Mouse (Mus musculus) kidney, postnatal 36 days (tissue): ENCODE data around the gene E2f3.

Experiments used
- DNase-seq, 2 experiments: peaks; one replicate each; pipeline ENCODE4 v3.0.0; 2021 to 2022; ENCODE audit warnings: mixed read lengths in 2 of 2

Gene E2f3

DNA sequence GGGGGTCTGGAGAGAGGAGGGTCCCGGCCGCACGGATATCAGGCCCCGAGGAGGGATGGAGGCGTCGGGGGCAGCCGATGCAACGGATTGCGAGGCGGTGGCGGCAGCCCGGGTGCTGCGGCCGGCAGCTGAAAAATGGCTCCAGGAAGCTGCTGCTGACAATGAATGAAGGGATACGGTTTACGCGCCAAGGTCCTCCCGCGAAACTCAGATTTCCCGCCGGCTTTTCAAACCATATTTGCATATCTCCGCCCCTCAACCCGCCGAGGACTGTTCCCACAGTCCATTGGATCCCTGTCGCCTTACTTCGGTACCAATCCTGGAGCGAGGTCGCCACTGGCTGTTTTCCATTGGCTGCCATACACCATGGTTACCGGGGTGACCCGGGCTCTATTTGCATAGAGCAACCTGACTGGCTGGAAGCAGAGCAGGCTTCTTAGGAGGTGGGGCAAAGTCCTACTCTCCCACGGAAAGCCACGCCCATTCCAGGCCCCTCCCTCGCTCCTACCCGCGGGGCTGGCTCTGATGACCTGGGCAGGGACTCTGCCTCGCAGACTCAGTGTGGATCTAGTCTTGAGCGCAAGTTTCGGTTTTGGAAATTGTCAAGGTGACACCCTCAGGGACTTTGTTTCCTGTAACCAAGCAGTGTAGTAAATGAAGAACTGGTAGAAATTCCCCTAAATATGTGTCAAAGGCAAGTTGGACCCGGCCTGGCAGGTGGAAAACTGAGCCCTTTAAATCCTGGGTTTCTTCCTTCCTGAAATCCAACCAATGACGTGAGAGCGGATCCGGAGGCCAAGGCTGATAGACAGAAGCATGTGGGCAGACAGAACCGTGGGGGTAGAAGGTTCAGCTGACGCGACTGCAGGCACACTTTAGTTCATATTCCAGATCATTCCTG lies at the start of gene E2f3:
E2f3 (minus strand) TSS at position 209 of the 901 bp plus-strand sequence.
- DNase-seq, result peak; percentile 98 to 100

DNA sequence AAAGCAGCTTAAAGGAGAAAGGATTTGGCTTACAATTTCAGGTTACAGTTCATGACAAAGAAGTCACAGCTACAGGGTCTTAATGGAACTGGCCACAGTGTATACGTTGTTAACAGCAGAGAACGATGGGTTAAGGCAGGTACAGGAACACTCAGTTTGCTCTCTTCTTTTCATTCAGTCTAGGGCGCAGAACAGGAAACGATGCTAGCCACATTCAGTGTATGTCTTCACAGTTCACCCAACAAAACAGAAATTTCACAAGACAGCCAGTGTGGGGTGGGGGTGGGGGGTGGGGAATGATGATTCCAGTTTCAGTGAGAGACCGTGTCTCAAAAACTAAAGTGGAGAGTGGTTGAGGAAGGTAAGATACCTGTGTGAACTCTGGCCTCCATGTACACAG lies 48.7 kb upstream of the E2f3 start:
- no peak for DNase-seq

DNA sequence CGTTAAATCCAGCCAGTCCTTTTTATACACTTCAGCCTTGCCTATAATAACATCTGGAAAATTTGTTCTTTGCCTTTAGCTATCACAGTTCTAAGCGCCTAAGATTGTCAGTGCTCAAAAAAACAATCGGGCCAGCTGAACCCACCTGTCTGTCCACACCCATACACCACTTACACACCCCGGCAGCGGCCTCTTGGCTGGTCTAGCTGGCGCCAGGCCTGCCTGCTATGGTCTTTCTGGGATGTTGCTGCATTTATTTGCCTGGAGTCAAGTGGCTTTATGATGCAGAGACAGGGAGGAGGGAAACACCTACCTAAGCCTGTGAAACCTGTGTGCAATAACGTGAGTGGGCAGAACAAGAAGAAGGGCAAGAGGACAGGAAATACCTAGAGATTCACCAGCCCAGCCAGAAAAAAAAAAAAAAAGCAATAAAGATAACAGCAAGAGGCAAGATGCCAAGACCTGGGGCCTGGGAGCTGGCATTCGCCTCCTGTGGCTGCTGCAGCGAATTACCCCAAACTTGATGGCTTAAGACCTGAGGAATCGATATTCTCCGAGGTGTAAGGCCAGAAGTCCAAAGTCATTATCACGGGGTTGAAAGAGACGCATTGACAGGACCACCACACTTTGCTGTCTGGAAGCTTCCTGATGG lies 45.9 kb upstream of the E2f3 start:
- no peak for DNase-seq

DNA sequence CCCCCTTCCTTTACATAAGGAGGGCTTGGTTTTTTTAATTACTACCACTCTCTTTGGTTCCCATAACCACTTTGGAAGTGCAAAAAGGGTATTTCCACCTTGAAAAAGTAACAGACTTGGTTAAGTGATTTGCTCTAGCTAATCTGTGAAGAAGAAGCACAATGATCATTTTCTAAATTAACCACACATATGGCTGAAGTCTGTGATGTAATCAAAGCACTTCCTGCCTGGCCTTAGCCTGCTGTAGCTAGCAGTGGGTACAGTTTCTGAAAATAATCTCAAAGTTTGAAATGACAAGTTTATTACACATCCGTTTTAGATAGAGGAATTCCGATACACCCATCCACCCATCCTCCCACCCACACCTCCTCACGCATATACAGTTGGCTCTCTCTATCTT lies 42.0 kb upstream of the E2f3 start:
- DNase-seq, result no peak

DNA sequence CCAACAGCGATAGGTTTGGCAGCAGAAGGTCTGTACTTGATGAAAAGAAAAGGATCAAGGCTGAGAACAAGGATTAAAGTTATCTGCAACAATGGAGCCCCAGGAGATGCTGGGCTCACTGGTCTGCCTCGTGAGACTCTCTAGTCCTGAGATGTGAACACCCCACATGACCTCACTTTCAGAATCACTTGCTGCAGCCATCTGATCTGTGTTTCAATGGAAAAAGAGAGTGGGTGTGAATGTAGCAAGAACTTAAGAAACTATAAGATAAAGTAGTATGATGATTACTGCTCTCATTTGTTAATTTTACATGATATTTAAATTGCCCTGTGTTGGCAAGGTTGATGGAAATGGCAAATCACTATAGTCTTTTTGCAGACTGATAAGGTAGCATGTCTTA lies 36.6 kb upstream of the E2f3 start:
- no peak for DNase-seq

DNA sequence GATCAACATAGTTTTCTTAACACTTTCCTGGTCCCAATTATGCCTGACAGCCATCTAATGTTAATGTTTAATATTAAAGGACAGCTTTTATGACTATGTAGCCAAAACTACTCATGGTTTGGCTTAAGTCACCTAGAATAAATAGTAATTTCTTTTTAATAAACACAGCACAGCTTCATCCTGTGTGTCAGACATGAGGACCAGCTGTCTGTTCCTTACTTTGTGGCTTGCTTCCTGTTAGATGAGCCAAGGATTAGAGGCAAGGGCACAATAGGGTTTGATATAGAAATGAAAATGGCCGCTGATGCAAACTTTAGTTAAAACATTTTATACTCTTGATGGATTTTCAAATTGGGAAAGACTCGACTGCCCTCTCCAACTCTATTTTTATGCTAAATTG lies 32.7 kb upstream of the E2f3 start:
- DNase-seq, result no peak

DNA sequence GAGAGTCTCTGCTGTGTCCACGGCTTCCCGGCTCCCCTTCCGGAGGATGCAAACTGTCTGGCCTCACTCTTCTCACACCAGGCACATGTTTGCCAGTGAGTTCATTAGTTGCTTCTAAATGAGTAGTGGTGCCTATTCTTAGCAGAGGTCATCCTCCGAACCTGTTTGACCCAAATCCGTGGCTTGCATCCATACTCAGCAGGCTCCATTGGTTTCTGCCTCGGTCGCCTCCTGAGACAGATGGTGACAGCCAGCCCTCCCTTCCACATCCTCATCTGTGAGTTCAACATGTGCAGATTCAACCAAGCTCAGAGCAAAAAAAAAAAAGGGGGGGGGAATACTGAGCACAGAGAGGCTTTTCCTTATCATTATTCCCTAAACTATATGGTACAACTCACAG lies 31.7 kb upstream of the E2f3 start:
- DNase-seq, result no peak

DNA sequence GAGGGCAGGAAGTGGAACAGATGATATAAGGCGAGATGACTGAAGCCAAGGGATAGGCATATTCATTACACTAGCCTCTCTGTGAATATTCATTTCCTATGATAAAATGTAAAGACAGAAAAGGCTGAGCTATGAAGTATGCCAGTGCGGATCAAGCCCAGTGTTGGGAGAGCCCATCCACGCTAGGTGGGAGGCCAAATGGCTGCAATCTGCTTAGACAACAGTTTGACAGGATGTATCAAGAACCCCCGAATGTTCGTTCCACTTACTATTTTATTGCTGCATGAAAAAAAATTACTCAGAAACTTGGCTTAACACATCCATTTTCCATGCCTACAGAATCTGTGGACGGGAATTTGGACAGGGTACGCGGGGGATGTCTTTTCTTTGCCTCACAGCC lies 28.7 kb upstream of the E2f3 start:
- no peak for DNase-seq

DNA sequence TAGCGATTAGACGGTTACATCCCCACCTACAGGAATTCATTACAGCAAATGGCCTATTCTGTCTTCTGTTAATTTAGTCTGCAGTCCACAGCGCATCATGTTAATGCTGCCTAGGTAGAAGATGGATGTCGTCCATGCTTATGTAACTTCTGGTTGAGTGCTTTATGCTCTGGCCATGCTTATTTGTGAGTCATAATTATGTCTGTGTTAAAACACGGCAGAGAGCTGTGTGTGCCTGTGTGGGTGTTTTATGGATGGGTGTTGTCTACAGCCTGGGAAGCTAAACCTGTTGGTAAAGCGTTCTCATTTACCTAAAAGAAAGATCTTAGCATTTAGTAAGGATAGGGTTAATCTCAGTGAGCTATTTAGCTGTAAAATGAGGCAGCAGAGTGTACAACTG lies 26.4 kb upstream of the E2f3 start:
- DNase-seq, result no peak

DNA sequence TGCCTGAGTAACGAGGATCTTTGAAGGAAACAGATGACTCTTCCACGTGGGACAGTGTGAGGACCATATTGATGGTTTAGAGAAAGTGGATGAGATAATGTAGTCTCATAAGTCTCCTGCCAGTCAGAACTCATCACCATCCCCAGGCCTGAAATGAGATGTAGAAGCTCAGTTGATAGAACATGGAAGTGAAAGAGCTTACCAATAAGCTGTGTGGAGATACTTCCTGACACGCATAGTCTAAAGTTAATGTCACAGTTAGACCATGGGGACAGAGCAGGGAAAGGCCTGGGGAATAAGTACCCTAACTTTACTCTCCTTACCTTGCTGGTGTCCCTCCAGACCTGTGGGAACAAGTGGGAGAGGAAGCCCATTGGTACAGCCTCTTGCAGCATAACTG lies 22.9 kb upstream of the E2f3 start:
- DNase-seq, result no peak

DNA sequence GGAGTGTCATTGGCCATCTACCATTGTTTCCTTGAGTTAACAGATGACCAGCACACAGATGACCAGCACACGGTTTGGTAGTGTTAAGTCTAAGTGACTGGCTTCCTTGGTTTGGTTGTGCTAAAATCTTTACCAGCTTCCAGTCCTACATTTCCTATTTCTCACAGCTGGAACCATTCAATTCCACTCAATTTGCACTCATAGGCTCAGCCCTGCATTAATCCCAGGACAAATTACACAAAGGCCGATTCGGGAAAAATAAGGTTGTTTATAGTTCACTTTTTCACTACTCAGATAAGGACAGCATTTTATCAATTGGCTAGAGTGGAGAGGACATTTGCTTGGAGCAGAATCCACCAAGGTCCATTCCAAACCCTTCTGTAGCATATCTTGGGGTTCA lies 19.6 kb upstream of the E2f3 start:
- DNase-seq, result no peak

DNA sequence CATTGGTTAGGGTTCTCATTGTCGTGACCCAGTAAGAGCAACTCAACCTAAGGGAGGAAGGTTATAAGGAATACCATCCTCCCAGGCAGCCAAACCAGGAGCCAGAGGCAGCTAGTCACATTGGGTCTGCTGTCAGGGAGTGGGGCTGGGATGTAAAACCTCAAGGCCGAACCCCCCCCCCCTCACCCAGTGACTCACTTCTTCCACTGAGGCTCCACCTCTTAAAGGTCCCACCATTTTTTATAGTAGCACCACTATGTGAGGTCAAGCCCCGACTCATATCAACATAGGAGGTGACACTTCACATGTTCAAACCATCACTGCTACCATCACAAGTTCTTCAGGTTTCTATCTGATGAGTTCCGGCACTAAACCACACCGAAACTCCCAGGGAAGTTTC lies 19.0 kb upstream of the E2f3 start:
- no peak for DNase-seq

DNA sequence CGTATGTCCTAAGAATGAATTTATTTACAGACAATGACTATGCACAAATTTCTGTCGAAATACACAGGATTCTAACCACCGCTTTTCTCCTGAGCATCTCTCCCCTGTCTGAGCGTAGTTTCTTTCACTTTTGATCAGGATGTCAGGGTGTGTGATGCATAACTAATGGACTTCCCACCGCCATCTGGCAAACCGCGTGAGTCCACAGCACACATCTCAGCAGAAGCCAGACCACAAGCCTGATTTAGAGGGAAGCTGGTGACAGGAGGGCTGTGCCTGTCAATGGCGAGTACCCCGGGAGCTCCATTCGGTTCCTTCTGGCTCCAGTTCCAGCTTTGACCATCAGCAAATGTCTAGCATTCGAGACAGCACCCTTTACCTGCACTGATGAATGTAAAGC lies 17.3 kb upstream of the E2f3 start:
- no peak for DNase-seq

DNA sequence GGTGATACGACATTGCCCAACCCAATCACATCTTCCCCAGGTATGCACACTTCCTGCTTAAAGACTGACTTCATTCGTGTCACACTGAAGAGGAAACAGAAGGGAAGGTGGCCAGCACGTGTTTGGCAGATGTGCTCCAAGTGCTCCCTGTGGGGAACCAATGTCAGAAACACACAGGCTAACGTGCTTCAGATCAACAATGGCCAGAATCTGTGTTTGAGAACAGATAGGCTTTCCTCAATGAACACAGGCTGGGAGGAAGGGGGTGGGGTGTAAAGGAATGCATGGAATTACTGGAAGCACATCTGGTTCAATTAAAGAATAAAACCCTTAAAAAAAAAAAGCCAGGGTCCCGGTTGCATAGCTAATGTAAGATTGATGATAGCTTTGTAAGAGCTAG lies 15.2 kb upstream of the E2f3 start:
- no peak for DNase-seq

DNA sequence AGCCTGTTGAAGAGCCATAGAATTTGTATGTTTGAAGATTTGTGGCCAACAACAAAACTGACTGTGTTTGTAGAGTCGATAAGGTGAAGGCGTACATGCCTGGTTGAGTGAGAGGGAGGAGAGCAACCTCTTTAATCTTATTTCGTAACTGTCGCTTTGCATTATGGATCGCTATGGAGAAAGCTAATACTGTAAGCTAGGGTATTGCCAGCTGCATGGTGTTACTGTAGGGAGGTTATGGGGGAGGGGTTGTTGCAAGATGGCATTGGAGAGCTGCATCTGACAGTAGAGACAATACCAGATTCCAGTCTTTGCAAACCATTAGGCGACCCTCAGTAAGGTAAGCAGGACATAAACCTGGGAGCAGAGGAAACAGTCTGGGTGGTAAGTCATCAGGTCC lies 2.1 kb upstream of the E2f3 start:
- no peak for DNase-seq

DNA sequence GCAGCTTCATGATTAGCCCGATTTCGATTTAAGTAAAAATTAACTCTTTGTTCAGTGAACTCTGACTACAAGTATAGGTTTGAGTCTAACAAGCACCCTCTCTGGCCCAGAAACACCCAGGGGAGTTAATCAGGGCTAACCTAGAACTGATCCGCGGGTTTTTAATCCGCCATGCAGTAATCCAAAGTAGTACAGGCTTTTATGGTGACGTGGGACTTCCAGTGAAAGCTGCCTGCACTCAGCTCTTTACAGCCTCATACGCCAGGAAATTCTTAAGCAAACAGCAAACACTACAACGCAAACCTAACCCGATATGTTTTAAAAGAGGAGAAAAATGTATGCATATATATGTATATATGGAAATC lies 875 bp upstream of the E2f3 start:
- DNase-seq, result no peak

DNA sequence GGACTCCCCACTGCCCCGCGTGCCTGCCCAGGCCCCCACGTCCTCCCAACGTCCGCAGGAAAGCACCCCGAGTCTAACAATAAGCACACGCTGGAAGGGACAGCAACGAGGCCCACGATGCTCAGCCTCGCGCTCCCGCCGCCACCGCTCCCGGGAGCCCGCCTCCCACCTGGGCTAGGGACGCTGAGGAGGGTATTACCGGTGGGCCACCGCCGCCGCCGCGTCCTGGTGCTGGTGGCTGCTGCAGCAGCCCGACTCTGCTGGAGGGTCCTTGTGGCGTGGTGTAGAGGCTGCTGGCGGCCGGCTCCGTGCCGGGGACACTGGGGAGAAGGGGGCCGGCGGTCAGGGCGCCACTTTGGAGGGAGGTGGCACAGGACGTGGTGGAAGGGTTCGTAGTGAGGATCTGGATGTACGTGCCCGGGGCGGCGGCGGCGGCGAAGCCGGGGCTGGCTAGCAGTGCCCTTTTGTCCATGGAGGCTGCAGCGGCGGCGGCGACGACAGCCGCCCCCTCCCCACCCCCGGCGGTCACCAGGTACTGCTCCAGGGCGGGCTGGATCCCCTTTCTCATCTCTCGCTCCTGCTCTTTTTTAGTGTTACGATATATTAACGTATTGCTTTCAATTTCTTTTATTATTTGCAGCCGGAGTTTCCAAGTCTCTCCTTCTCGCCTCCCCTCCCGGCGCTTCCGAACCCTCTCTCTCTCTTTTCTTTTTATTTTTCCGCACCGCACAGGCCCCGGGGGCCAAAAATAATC lies 585 bp downstream of the E2f3 start:
- DNase-seq, result peak; percentile 8 to 47

DNA sequence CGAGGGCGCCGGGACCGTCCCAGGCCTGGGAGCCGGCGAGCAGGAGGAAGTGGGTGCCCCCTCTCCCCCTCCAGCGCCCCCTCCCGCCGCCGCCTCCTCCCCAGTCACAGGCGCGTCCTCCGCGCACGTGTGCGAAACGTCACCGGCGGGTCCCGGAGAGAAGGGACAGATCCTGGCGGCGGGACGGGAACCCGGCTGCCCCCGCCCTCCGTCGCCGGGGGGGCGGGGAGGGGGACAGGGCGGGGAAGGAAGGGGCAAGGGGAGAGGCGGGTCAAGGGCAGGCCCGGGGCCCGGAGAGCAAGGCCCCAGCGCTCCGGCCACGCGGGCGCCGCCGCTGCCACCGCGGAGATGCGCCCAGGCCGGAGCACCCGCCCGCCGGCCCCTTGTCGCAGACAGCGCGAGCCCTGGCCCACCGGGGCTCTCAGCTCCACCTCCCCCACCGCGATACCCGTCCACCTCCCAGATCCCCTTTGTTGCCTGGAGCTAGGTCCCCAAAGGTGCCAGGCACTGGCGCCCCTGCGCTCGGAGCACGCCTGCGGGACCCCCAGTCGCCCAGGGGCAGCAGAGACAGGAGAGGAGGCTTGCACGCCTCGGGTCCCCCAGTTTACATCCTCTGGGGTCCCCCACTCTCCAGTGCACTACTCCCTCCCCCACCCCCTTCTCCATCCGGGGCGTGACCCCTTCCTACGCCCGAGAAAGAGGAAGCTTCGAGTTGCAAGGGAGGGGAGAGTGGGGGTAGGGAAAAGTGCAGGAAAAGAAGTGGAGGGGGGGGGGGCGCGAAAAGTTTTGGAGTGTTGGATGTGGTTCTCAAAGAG lies 1.4 kb downstream of the E2f3 start:
- peak; percentile 74 to 86 for DNase-seq

DNA sequence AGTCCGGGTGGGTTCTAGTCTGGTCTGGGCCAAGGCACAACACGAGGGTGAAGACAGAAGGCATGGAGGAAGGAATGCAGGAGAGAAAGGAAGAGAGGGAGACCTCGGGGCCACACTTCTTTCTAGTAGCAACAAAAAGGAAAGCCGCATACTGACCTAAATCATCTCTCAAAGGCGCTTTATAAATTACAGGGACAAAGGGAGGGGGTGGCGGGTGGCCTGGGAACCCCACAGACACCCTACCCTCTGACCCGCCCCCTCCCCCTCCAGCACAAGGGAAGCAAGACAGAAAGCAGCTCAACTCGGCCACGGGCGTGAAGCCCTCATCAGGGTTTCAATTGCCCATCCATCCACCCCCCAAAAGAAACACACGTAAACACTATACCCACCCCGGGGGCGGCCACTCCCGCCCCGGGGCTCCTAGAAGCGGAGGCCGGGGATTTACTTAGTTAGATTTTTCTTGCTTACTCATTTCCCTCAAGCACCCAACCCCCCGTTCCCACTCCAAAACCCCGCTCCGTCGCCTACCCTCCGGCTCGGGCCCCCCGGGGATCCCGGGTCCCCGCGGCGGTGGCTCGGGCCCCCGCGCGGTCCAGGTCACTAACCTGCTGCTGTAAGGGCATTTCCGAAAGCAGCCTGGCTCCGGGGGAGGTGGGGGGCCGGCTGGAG lies 2.2 kb downstream of the E2f3 start:
- no peak for DNase-seq

DNA sequence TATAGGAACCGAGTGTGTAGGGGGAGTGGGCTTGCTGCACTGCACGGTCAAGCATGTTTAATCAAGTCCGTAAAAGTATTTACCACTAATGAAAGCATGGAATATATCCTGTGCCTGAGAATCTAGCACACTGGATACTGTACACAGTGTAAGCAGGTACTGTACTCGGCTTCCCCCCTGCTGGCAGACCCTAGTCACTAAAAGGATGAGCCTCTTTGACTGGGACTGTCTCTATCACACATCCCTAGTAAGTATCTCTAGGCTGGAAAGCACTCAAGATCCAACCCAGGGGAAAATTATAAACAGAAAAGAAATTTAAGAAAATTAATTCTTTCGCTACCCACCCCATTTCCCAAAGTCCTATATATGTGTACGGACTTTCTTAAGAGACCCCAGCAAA lies 2.8 kb downstream of the E2f3 start:
- peak; percentile 23 to 48 for DNase-seq

DNA sequence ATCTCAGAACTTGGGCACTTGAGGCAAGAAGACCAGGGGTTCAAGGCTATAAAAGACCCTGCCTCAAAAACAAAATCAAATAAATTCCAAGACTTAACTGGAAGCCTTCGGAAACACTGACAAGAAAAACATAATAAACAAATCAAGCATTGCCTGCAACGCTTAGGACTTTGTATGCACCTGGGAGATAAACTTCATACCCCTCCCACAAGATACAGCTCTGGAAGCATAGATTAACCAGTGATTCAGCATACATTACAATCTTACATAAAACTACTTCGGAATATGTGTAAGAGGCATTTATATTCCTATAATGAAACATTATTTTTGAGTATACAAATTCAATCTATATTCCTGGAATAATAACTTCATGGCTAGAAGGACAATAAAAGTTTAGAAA lies 3.5 kb downstream of the E2f3 start:
- DNase-seq, result no peak

DNA sequence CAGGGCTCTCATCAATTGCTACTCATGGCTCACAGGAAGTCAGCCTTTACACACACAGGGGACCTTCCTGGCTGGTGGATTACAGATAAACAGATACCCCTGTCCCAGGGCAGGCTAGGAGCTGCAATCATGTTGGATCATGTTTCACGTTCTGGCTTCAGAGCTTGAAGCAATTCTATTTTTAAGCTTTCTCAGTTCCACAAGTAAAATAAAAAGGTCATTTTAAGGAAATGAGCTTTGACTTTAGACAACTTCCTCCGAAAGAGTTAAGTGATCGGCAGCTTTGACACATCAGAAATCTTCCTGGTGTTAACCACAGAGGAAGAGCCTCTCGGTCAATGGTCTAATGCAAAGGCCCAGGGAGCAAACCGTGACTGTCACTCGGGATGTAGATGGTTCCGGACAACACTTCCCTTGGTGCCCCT lies 6.7 kb downstream of the E2f3 start:
- no peak for DNase-seq
